Mouse (Mus musculus) inflammation-experienced regulatory T-cells, adult 6 months (primary cell): ENCODE results near the gene R3hcc1l. TPM values are rescaled to one million over a fixed set of nuclear protein-coding genes. Genes with fewer than 3 reads are reported as not detected.

ENCODE experiments used
- ATAC-seq: one replicate; pipeline ENCODE4 v1.8.0; 2017
- polyA plus RNA-seq, 3 experiments: library from polyadenylated mRNA; unstranded; fragments of 100-300 nt; shearing (Covaris generic); gene quantifications; one replicate each; pipeline ENCODE4 v1.2.1; 2017

Gene R3hcc1l
- polyA plus RNA-seq: 10 to 100 TPM; 35.8 to 50.1 (median 42.6) TPM

DNA sequence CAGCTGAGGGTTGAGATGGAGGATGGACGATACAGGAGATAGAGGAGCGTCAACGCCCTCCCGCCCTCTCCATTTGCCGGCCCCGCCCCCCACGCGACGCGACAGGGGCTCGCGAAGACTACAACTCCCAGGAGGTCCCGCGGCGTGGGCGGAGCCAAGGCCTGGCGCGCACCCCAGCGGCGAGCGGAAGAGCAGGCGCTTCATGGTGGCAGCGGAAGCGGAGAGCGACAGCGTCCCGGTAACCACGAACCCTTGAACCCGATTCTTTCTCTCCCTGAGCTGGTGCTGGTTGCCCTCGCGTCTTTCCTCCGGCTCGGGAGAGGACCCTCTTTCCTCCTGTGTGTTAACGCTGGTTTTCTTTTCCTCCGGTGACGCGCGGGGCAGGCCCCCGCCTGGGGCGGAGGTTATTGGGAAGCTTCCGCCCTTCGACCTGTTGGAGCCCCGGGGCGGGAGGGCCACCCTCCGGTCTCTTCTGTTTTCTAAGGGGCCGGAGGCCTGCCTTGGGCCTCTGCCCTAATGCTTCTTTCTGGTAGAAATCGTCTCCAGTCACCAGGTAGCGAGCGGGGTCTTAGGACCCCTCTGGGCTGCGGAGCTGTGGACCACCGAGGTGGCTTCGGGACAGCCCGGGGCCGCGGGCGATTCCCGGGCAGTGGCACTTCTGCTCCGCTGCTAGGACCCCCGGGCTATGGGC, at the start of gene R3hcc1l:
TSS of gene R3hcc1l (plus strand) at position 140 of the 691 bp plus-strand sequence.
- peak; percentile 94 for ATAC-seq

- ATAC-seq: no peak
Observed at GRCm38 (mm10) chr19:42471571-42471970, 47.0 kb upstream of the R3hcc1l start.

DNA sequence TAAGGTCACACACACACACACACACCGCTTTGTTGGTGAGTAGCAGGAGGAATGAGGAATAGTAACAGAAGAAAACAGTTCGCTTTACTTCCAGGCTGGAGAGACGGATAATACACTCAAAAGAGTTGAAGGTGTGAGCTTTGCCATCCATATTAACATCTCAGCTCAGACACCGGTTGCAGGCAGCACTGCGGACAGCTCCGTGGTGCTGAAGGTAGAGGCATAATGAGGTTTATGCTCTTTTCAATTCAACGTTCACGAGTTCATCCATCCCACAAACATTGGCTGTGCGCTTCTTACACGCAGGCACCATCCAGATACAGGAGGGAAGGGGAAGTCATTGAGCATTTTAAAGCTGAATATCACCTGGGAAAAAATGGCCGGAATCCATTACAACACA, 45.7 kb upstream of the R3hcc1l start:
- no peak for ATAC-seq

- no peak for ATAC-seq
Observed at GRCm38 (mm10) chr19:42477769-42478168, 40.8 kb upstream of the R3hcc1l start.

- ATAC-seq: no peak
Observed at GRCm38 (mm10) chr19:42478303-42478702, 40.3 kb upstream of the R3hcc1l start.

- no peak for ATAC-seq
Observed at GRCm38 (mm10) chr19:42485443-42485842, 33.1 kb upstream of the R3hcc1l start.

- ATAC-seq: no peak
Observed at GRCm38 (mm10) chr19:42487261-42487660, 31.3 kb upstream of the R3hcc1l start.

GRCm38 (mm10) chr19:42493257-42493917, 25.2 kb upstream of the R3hcc1l start:
- no peak for ATAC-seq

- no peak for ATAC-seq
Observed at GRCm38 (mm10) chr19:42504156-42504555, 14.4 kb upstream of the R3hcc1l start.

DNA sequence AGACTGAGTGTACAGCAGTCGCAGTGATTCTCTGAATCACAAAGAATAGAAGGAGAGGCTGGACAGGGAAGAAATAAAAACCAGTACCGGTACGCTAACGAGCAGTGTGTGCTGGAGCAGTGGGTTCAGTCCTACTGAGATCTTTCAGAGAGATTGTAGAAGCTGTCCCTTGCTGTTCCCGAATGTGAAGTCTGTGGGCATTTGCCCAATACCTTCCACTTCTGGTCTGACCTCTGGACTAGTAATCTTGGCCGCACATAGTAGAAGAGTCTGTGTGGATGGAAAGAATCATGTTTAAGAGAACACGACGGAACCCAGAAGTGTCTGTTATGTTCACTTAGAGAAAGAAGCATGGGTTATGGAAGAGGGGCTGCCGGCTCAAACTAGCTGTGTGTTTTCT, 8.9 kb upstream of the R3hcc1l start:
- no peak for ATAC-seq

DNA sequence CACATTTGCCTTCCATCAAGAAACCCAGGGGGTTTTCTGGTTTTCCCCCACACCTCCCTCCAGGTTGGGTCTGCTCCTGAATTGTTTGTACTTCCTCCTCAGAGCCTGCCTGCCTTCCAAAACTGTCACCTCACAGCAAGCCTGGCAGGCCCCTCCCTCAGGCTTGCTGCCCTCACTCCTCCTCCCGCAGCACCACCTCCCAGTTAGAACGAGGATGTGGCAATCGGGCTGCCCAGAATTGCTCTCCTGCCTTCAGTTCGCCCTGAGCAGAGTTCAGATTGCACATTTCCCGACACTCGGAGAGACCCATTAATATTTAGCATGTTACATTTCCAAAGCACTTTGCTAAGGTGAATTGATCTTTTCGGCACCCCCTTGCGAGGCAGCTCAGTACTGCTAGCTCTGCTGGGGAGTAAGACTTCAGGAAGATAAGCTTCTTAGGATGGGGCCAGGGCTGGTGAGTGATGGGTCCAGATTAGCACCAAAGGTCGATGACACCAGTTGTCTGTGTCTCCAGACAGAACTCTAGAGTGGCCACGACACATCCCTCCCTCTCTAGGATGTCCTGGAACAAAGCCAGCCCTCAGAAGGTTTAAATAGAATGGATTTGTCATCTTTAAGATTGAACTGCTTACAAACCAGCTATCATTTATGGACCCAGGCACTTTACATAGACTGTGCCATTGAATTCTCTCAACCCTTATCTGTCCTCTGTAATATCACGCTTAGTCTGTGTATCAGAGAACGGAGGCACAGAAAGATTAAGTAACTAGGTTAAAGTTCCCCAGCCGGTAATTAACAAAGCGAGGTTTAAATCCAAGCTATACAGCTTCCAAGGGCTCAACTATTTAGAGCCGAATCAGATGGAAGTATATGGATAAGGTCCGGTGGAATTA, 8.0 kb upstream of the R3hcc1l start:
- ATAC-seq: no peak

DNA sequence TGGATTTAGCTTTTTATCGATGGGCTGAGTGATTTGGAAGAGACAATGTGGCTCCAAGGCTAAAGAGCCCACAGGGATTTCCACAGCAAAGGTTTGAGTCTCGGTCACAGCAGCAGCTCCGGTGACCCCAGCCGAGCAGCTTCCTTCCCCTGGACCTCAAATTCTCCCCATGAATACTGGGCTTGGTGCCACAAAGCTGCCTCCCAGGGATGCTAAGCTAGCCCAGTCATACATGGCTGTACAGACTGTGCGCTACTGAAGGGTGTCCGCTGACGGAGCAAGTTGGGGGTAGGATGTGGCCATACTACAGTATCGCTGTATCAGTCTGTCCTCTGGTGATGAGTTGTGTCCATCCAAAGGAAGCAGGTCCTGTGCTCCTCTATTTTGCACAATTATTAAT, 2.9 kb upstream of the R3hcc1l start:
- no peak for ATAC-seq

DNA sequence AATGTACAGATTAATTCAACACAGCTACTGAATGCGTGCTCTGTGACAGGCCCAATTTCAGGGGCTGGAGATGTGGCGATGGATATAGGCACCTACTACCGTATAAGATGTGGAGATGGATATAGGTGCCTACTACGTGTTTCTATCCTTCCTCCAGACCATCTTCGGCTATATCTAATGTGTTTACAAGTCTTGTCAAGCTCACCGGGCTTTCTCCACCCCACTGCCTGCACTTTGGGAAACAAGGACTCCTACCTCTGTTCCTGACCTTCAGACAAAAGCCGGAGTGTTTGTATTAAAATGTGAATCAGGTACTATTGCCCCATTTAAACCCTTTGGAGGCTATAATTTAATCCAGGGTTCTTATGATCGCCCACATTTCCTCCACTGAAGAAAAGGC, 2.4 kb upstream of the R3hcc1l start:
- ATAC-seq: no peak

DNA sequence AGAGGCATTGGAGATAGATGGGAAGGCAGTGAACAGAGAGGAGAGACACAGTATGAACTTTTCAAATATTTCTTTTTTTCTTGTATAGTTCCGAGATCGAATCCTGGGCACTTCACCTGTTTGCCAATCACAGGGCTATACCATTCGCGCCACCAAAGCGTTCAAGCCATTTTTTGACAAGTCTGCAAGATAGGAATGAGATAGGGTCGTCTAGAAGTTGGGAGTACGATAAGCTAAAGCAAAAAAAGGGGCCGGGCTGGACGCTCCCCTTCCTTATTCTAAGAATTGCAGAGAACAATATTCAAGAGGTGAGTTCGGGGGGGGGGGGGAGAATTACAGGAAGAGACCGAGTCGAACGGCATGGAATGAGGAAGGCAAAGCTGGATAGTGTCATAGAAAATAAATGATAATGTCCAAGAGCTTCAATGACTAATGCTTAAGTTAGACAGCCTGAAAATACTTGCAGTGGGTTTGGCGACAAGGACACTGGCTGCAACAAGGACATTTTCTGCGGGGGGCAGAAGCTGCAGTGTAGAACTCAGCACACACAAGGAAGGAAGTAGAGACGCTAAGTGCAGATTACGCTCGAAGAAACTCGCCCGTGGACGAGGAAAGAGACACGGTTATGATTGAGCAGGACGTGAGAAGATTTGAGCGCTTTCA, 471 bp upstream of the R3hcc1l start:
- peak; percentile 8 for ATAC-seq

- ATAC-seq: no peak
Observed at GRCm38 (mm10) chr19:42519760-42520159, 1.2 kb downstream of the R3hcc1l start.

GRCm38 (mm10) chr19:42524703-42525102, 6.1 kb downstream of the R3hcc1l start:
- ATAC-seq: no peak

DNA sequence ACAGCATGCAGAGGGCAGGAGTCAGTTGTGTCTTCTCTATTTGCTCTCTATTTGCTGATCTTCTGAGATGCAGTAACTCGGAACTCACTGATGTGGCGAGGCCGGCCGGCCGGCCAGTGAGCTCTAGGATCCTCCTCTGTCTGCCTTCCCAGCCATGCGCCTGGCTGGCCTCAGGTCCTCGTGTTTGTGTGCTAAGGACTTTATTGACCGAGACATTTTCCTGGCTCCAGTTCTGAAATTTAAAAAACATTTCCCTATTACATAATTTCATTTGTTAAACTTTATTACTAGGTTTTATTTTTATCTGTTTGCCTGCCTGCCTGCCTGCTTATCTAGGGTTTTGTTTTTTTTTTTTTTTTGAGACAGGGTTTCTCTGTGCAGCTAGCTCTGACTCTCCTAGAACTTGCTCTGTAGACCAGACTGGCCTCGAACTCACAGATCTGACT, 11.5 kb downstream of the R3hcc1l start:
- ATAC-seq: no peak

- ATAC-seq: no peak
Observed at GRCm38 (mm10) chr19:42534427-42534826, 15.9 kb downstream of the R3hcc1l start.

DNA sequence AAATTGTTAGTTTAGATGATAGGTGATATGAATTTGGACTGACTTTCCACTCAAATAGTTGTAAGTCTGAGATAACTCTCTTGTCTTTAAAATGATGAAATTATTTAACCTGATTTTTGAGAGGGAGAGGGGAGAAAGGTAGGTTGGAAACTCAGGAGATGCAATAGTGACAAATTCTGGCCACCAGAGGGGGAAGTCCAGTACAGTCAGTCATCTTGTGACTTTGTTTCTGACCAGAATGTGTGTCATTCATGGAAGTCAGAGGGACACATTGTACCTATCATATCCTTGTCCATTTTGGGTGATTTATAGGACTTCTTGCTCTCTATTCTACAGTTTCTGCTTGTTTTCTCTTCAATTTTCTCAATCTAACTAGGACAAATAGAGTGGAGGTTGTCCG, 19.0 kb downstream of the R3hcc1l start:
- ATAC-seq: no peak

- no peak for ATAC-seq
Observed at GRCm38 (mm10) chr19:42538911-42539310, 20.4 kb downstream of the R3hcc1l start.

DNA sequence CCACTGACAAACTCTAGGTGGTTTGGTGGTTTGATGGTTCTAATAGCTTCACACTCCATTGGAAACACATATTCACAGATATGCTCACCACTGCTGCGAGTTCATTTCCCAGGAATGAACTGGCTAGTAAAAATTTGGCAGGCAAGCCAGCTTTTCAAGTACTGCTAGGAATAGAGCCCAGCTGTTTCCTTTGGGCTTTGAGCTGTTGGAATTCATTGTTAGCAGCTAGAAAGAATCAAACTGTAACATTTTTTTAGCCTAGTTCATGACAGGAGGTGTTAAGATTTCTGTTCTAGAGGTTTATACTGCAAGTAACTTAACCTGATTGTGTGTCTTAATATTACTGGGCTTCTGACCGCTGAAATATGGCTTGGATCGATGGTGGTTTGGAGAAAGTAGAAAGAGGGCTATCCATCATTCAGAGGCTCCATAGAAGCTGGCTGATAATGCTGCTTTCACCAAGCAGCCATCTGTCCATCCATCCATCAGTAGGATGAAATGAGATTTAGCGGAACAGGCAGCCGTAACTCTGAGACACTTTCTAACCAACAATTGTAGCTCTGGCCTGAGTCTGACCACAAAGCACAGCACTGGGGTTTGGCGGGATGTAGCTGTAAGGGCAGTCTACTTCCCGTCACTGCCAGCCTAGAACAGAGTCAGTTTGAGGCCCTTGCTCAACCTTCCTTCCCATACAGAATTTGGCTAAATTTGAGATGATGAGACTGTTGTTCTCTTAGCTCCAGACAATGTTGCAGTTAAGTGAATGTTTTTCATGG, 21.0 kb downstream of the R3hcc1l start:
- ATAC-seq: no peak

GRCm38 (mm10) chr19:42540649-42541048, 22.1 kb downstream of the R3hcc1l start:
- ATAC-seq: no peak
